Mouse (Mus musculus) left cerebral cortex, postnatal 36 days (tissue): ENCODE results near the gene Gp5. TPM values are rescaled to one million over a fixed set of nuclear protein-coding genes. Genes with fewer than 3 reads are reported as not detected.
"Not testable (repeated sequence)": the region's sequence is repeated elsewhere in the genome, so short reads cannot be mapped to it uniquely, and the experiment has no call there.

Experiments used
- DNase-seq, 2 experiments: peaks; one replicate each; pipeline ENCODE4 v3.0.0; 2021 to 2022; ENCODE audit warnings: low spot score in 2 of 2, mixed read lengths in 1 of 2
- intact Hi-C: fragments of 180-260 bp; cut with DNase I; formaldehyde crosslinking; loops from one replicate; pipeline ENCODE4 v1.15.1; 2025
- total RNA-seq, 2 experiments: library from RNA; stranded (reverse); gene quantifications; 2 replicates each; pipeline ENCODE4 v1.2.3; 2021

The Gp5 gene
- 1 to 10 TPM in 1 of 2 experiments, under 1 TPM in 1; 0.99 to 1.2 TPM for total RNA-seq

DNA sequence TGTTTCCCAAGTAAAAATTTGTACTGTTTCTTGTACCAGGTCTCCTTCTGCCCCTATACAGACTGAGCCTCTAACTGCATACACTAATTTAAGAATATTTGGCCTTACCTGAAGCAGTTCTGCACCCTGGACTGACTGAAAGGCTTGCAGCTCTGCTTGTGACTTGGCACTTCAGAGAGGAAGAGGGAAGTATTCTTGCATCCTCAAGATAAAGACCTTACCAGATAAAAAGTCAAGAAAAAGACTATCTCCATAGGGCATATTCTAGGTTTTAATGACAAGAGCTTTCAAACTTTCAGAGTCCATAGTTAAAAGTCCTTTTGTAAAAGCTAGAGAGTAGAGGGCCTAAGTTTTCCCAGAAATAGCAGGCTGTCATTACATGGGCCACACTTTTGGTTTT is at the start of gene Gp5:
Gene Gp5, minus strand, starts transcription at position 133 of the 400 bp plus-strand sequence.
- no peak for DNase-seq
- intact Hi-C loops, result loop anchor here (2.0 to 10.0 kb wide), 2 partner anchors 58 to 686 kb away; no protein-coding TSS in a partner anchor

GRCm38 (mm10) chr16:30353489-30353888 is 42.9 kb upstream of the Gp5 start:
- DNase-seq, intact Hi-C loops: not testable (repeated sequence)

- intact Hi-C loops, result loop anchor here (10.0 kb wide), 1 partner anchor 689 kb away; no protein-coding TSS in a partner anchor
- no peak for DNase-seq
Measured at GRCm38 (mm10) chr16:30314236-30314635, 3.7 kb upstream of the Gp5 start.

GRCm38 (mm10) chr16:30310171-30310515 is 436 bp downstream of the Gp5 start:
- no peak for DNase-seq
- intact Hi-C loops, result loop anchor here (2.0 to 10.0 kb wide), 2 partner anchors 57 to 685 kb away; no protein-coding TSS in a partner anchor

DNA sequence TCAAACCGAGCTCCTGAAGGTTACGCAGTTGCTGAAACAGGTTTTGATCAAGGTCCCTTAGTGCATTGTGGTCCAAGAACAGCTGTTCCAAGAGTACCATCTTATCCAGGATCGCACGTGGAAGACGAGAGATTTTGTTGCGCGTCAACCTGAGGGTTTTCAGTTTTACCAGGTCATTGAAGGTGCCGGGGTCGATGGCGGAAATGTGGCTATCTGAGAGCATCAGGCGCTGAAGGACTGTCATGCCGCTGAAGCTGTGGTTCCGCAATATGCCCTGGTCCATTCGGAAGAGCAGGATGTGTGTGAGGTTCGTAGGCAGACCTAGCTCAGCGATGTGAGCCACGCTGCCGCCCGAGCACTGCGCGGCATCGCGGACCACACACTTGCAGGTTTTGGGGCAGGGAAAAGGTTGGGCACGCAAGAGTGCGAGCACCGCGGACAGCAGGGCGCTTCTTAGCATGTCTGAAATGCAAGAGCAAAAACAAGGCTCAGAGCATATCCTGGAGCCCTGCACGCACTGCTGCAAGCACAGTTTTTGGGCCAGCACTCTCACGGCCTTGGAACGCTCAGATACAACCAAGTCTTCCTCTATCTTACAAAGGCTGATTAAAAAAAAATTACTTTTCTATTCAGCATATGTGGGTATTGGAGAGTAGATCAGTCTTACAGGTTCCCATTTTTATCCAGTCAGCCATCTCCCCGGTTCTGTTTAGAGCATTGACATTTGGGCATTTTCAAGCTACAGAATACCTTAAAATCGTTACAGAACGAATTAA is 996 bp downstream of the Gp5 start:
- intact Hi-C loops, result loop anchor here (2.0 to 10.0 kb wide), 2 partner anchors 57 to 685 kb away; no protein-coding TSS in a partner anchor
- peak; percentile 27 to 43 for DNase-seq

GRCm38 (mm10) chr16:30308616-30309394 is 1.8 kb downstream of the Gp5 start:
- intact Hi-C loops, result no loop called here
- peak; percentile 64 to 80 for DNase-seq

DNA sequence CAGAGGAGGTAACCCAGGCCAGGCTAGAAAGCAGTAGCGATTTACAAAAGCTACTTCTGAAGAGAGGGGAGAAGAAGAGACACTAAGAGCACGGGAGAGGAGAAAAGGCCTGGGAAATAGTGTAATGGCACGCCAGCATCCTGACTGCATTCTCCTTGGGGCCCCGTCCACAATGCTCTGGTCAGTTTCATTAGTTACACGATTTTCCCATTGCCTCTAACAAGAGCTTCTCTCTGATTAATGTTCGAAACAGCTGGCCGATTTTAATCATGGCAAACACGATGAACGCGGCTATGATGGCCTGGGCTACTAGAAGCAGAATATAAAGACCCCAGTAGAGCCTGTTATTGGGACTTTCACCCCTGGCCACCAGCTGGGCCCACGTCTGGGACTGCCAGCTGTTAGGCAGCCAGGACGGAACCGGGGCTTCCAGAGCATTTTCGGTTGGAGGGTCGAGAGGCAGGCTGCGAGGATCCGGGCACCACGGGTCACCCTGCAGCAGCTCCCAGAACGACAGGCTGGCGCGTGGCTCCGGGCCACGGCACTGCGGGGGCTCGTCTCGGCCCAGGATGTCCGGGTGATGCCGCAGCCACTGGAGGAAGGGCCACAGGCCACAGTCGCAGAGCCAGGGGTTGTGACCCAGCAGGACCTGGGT is 2.5 kb downstream of the Gp5 start:
- DNase-seq, result peak in 1 of 2 experiments; percentile 9
- intact Hi-C loops, result no loop called here

GRCm38 (mm10) chr16:30307306-30307705 is 3.3 kb downstream of the Gp5 start:
- intact Hi-C loops, result no loop called here
- DNase-seq, result no peak

DNA sequence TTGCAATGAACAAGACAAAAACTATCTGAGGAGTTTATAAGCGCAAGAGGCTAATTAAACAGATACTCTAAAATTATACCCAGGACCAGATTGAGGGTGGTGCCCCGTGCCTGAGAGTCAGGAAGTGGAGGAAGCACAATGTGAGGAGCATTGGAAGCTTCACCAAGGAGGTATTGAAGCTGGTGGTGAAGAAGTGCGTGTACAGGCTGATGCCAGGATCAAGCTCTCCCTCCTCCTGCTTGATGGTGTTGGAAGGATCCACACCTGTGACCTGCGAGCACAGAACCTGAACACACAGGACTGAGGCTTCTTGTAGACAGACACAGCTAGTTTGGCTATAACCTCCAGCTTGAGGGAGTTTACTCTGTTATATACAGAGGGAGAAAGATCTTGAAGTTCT is 4.5 kb downstream of the Gp5 start:
- intact Hi-C loops, result no loop called here

GRCm38 (mm10) chr16:30304236-30304635 is 6.3 kb downstream of the Gp5 start:
- no peak for DNase-seq
- intact Hi-C loops, result no loop called here

More for the DNA sequence above, 4.5 kb downstream of the Gp5 start:
- no peak for DNase-seq

- no peak for DNase-seq
Measured at GRCm38 (mm10) chr16:30303411-30303810, 7.2 kb downstream of the Gp5 start.

DNA sequence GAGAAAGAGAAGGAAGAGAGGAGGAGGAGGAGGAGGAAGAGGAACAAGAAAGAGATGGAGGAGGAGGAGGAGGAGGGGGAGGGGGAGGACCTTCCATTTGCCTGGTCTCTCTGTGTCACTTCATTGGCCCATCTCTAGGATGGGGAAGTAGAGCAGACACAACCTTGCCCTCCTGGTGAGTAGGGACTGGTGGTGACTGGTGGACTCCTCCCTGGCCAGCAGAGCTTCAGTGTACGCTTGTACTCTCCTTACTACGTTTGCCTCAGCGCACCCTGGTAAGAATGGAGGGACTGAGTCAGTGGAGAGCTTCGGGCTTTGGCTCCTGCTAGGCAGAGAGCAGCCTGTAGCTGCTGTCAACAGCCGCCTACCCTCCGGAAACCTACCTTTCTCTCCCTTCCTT is 7.9 kb downstream of the Gp5 start:
- intact Hi-C loops, result no loop called here
- no peak for DNase-seq

More at GRCm38 (mm10) chr16:30303411-30303810, 7.2 kb downstream of the Gp5 start:
- intact Hi-C loops, result no loop called here

- intact Hi-C loops, result no loop called here
- no peak for DNase-seq
Measured at GRCm38 (mm10) chr16:30299711-30300277, 10.8 kb downstream of the Gp5 start.

GRCm38 (mm10) chr16:30297450-30297849 is 13.1 kb downstream of the Gp5 start:
- intact Hi-C loops, result no loop called here
- no peak for DNase-seq

DNA sequence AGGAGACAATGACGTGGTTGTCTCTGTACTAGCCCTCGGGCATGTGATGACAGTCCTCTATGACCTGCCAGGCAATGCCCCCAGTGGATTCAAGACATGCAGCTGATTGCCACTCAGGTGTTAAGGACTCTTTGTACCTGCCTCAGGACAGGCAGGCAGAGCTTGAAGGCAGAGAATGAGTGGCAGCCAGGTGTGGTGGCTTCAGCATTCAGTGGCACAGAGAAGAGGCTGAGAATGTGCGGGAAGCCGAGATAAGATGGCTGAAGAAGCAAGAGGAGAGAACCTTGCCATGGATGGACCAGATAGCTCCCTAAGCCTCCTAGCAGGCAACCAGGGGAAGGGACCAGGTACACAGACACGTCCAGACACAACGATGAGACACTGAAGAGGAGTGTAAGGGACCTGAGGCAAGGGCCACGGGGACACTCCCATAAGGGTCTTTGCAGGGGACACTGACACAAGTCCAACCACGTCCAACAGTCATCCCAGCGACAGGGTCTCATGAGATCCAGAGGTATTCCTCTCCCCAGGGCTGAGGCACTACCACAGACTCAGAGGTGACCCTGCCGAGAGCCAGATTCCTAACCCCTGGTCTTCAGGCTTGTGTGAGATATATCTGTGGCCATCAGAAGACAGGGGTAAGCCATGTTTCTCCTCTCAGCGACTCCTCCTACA is 13.8 kb downstream of the Gp5 start:
- intact Hi-C loops, result no loop called here
- no peak for DNase-seq

DNA sequence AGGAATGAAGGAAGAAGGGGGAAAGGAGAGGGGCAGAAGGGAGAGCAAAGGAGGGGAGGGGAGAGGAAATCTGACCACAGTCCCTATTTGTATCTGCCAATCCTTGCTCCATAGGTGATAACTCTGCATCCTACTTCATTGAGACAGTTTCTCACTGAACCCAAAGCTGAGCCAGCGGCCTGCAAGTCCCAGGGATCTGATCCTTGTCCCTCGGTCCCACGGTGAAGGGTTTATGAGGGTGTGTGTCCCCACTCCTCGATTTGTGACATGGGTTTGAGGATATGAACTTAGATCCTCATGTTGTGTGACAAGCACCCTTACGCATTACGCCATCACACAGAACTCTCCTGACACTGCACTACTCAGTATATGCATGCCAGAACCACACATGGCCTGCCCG is 15.5 kb downstream of the Gp5 start:
- intact Hi-C loops, result no loop called here
- no peak for DNase-seq

GRCm38 (mm10) chr16:30290436-30290835 is 20.1 kb downstream of the Gp5 start:
- intact Hi-C loops, result no loop called here
- no peak for DNase-seq

DNA sequence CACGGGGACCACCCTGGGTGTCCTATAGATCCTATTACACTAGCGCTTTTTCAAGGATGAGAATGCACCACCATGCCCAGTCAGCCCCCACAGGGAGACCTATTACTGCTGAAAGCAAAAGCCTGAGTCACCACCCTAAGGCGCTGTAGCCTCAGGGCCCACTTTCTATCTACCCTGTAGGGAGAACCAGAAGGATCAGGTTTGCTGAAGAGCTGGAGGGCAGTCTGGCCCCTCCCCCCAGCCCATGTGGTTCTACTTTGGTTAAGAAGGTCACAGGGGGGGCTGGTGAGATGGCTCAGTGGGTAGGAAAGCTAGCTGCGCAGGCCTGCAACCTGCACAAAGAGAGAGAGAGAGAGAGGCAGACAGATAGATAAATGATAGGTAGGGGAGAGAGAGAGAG is 24.9 kb downstream of the Gp5 start:
- DNase-seq, result no peak
- intact Hi-C loops, result no loop called here

- no peak for DNase-seq
- intact Hi-C loops, result no loop called here
Measured at GRCm38 (mm10) chr16:30283743-30284337, 26.7 kb downstream of the Gp5 start.
